Mouse (Mus musculus) leukemia stem cell, adult 10-12 weeks (primary cell): ENCODE data around the gene Olfr17. TPM values are rescaled to one million over a fixed set of nuclear protein-coding genes. Genes with fewer than 3 reads are reported as not detected.

Experiments used
- polyA plus RNA-seq: library from polyadenylated mRNA; stranded (reverse); fragments of >175 nt; gene quantifications from 2 replicates; pipeline ENCODE4 v1.2.3, GENCODE M21; 2012; ENCODE audit warnings: low replicate concordance

Olfr17 gene
- not detected in 2 replicates for polyA plus RNA-seq

GRCm38 (mm10) chr7:107092920-107093319 is at the start of gene Olfr17:
Gene Olfr17, plus strand, starts transcription at chr7:107093220.

GRCm38 (mm10) chr7:107070681-107071080 is 22.3 kb upstream of the Olfr17 start, which contains the start of gene Olfr714:
Gene Olfr714, plus strand, starts transcription at chr7:107070981.

DNA sequence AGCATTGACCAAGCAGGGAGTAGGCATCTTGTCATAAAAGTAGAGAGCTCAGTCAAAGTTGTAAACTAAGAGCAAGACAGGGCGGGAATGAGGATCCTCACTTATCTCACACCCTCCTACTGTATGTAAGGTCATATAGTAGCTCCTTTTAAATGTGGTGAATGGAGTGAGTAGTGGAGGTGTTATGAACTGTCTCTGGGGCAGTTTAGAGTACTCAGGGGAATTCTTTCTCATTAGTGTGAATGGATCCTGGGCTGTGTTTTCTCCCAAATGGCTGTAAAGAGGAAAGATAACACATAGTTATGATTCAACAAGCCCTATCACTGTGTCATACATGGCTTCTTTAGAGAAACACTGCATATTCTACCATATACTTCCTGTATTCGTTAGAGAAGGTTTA is 17.2 kb downstream of the Olfr17 start, which contains the start of gene Olfr715b:
Olfr715b (minus strand) TSS at position 101 of the 400 bp plus-strand sequence.

DNA sequence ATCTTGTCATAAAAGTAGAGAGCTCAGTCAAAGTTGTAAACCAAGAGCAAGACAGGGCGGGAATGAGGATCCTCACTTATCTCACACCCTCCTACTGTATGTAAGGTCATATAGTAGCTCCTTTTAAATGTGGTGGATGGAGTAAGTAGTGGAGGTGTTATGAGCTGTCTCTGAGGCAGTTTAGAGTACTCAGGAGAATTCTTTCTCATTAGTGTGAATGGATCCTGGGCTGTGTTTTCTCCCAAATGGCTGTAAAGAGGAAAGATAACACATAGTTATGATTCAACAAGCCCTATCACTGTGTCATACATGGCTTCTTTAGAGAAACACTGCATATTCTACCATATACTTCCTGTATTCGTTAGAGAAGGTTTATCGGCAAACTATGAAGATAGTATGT is 38.0 kb downstream of the Olfr17 start, which contains the start of gene Olfr715:
Olfr715 (minus strand) TSS at position 101 of the 400 bp plus-strand sequence.

GRCm38 (mm10) chr7:107138027-107138426 is 45.0 kb downstream of the Olfr17 start, which contains the start of gene Olfr716:
Gene Olfr716, plus strand, starts transcription at chr7:107138327.

Other genes with a start within 250 kb of the Olfr17 start
- gene Olfr703, start 249.9 kb upstream of the Olfr17 start, polyA plus RNA-seq = not detected in 2 replicates
- not detected in 2 replicates for gene Olfr704, start 230.0 kb upstream of the Olfr17 start, polyA plus RNA-seq
- gene Olfr705, start 216.3 kb upstream of the Olfr17 start, polyA plus RNA-seq = not detected in 2 replicates
- gene Olfr706, start 205.1 kb upstream of the Olfr17 start, polyA plus RNA-seq = not detected in 2 replicates
- gene Olfr707, start 192.0 kb upstream of the Olfr17 start, polyA plus RNA-seq = not detected in 2 replicates
- not detected in 2 replicates for gene Olfr1532-ps1, start 185.2 kb upstream of the Olfr17 start, polyA plus RNA-seq
- gene Olfr709-ps1, start 161.0 kb upstream of the Olfr17 start, polyA plus RNA-seq = not detected in 2 replicates
- not detected in 2 replicates for gene Olfr710, start 144.9 kb upstream of the Olfr17 start, polyA plus RNA-seq
- not detected in 2 replicates for gene Olfr6, start 129.3 kb upstream of the Olfr17 start, polyA plus RNA-seq
- not detected in 2 replicates for gene Olfr711, start 117.8 kb upstream of the Olfr17 start, polyA plus RNA-seq
- not detected in 2 replicates for gene Olfr2, start 87.1 kb upstream of the Olfr17 start, polyA plus RNA-seq
- not detected in 2 replicates for gene Olfr713, start 62.0 kb upstream of the Olfr17 start, polyA plus RNA-seq
- not detected in 2 replicates for gene Olfr714, start 22.2 kb upstream of the Olfr17 start, polyA plus RNA-seq
- gene Olfr715b, start 17.1 kb downstream of the Olfr17 start, polyA plus RNA-seq = not detected in 2 replicates
- not detected in 2 replicates for gene Olfr715, start 37.9 kb downstream of the Olfr17 start, polyA plus RNA-seq
- gene Olfr716, start 45.1 kb downstream of the Olfr17 start, polyA plus RNA-seq = not detected in 2 replicates
- not detected in 2 replicates for gene Nlrp14, start 73.8 kb downstream of the Olfr17 start, polyA plus RNA-seq
- not detected in 2 replicates for gene Rbmxl2, start 116.2 kb downstream of the Olfr17 start, polyA plus RNA-seq